Mouse (Mus musculus): ENCODE data around the gene Map3k12.
A peak's percentile ranks its signal among the peaks of the same experiment; 100 is the strongest.

Gene Map3k12

GRCm38 (mm10) chr15:102503447-102503846 is 13.4 kb downstream of the Map3k12 start, which contains the start of gene Gm10337:
Gene Gm10337, plus strand, starts transcription at chr15:102503722.
- no peak for DNase-seq (ENCODE audit: low spot score)

- DNase-seq (ENCODE audit: low spot score) = no peak
Observed at GRCm38 (mm10) chr15:102502254-102502840, 14.5 kb downstream of the Map3k12 start.

DNA sequence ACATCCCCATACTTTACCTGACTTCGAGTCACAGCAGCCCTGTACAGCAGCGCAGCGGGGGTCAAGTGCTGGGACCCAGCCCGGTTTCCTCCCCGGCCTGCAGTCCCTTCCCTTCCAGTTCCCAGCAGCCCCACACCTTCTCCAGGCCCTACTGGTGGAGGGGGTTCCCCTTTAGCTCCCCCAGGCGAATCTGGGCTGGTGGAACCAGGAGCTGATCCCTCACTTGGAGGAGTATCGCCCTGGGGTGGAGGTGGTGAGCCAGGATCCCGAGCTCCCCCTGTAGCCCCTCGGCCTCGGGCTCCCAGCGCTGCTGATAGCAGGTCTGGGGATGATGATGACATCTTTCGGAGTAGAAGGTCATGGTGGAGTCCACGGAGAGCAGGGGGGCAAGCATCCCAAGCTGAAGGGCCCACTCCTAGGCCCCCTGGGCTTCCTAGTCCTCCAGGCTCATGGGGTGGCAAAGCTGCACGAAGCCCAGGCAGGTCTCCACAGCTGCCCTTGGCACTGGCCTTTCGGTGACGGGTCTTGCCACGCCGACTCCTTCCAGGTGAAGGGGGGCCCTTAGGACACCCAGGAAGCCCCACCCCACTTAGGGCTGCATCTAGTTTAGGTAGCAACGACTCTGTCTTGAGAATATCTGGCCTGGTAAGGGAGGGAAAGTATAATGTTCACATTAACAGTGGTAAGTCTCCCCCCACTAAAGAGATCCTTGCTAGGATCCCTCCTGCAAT is 15.6 kb downstream of the Map3k12 start:
- no peak for DNase-seq (ENCODE audit: low spot score)

DNA sequence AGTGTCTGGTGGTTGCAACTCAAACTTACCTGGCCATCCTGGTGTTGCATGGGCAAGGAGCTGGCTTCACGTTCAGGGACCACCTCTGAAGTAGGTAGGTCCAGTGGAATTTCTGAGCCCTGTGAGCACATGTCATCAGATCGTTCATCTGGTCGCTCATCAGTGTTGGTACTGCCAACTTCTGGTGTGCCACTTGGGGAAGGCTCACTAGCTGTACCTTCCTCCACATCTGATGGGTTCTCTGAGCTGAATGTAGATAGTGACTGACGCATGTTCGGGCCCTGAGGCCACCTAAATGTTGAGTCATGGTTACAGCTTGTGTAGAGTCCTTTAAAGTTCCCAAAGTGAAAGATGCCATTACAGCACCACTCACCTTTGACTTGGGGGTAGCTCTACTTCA is 16.4 kb downstream of the Map3k12 start:
- no peak for DNase-seq (ENCODE audit: low spot score)

DNA sequence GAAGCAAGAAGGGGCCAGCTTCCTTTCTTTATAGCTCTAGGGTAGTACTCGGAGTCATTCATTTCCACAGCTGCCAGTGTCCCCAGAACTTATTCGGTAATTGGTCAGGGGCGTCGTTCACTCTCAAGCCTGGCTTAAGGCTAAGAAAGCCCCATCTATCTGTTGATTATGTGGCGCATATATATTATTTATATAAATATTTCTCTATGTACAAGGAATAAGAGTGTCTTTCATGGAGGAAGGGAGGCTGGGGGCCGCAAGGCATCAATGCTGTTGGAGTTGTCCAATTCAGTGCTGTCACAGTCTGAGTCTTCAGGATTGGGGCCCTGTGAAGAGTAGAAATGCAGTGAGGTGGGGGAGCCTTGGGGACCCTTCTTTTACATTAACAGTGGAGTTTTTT is 17.0 kb downstream of the Map3k12 start:
- no peak for DNase-seq (ENCODE audit: low spot score)

GRCm38 (mm10) chr15:102499370-102499769 is 17.5 kb downstream of the Map3k12 start:
- DNase-seq (ENCODE audit: low spot score) = no peak

DNA sequence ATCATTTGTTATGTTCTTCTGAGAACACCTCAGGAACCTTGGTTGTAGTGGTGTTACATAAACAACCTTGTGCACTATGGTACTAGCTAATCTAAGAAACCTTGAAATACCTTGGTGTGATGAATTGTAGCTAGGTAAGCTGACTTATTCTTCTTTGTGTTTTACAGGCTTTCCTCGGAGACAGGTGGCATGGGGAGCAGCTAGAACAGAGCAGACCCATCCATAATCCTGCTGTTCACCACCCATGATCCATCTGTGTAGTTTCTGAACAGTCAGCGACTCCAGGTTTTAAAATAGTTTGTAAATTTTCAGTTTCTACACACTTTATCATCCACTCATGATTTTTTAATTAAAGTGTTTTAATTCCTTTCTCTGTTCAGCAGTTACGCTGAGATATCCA is 18.5 kb downstream of the Map3k12 start:
- no peak for DNase-seq (ENCODE audit: low spot score)

- no peak for DNase-seq (ENCODE audit: low spot score)
Observed at GRCm38 (mm10) chr15:102487664-102488063, 29.2 kb downstream of the Map3k12 start.

- DNase-seq (ENCODE audit: low spot score) = no peak
Observed at GRCm38 (mm10) chr15:102485853-102486252, 31.0 kb downstream of the Map3k12 start.

DNA sequence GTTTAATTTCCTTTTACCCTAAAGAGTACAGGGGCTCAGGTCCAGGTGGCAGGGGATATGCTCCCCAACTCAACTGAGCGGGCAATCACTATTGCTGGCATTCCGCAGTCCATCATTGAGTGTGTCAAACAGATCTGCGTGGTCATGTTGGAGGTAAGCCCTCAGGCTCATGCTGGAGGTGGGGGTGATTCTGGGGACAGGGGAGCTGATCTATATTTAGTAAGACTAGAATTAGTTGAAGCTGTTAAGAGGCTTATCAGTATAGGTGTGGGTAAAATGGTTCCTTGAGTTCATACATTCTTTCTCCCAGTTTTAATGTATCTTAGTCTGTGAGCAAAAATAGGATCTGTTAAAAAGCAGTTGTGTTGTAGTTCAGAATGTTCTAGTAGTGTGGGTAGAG is 33.7 kb downstream of the Map3k12 start:
- DNase-seq (ENCODE audit: low spot score) = no peak

DNA sequence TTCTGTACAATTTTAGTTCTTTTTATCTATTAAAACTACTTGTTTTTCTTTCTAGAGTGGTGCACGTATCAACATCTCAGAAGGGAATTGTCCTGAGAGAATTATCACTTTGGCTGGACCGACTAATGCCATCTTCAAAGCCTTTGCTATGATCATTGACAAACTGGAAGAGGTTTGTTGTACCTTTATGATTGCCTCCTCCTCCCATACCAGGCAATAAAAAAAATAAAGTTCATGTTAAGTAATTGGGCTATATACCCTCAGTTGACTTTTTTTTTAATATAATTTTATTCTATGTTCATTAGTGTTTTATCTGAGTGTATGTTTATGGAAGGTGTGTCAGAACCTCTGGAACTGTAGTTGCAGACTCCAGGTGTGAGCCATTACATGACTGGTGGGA is 42.3 kb downstream of the Map3k12 start:
- no peak for DNase-seq (ENCODE audit: low spot score)

DNA sequence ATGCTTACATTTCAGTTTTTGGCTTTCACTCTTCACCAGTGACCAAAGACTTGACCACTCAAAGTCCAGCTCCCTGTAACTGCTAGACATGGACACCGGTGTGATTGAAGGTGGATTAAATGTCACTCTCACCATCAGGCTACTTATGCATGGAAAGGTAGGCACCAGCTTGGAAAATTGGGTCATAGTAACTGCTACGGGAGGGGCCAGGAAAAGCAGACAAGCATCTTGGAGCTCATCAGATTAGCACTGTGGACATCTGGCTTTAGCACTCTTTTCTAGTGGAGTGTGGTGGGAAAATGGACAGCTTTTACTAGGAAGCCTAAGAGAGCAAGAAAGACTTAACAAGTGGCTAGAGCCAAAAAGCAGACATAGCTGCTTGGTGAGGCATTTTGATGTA is 43.6 kb downstream of the Map3k12 start:
- no peak for DNase-seq (ENCODE audit: low spot score)

- DNase-seq (ENCODE audit: low spot score) = no peak
Observed at GRCm38 (mm10) chr15:102471727-102472126, 45.1 kb downstream of the Map3k12 start.

DNA sequence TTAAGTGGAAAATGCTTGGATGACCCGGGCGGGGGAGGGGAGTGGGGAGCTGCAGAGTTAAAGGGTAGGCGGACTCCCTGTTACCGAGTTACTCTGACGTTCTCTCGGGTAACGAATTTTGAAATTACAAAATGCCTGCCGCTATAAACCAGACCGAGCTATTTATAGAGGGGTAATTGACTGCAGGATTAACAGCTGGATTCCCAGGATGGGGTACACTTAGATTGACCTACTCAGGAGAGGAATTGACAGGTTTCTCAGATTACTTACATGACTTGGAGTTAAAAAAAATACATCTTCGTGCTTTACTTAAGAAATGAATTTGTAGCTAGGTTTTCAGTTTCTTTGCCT is 45.6 kb downstream of the Map3k12 start:
- DNase-seq (ENCODE audit: low spot score) = no peak

DNA sequence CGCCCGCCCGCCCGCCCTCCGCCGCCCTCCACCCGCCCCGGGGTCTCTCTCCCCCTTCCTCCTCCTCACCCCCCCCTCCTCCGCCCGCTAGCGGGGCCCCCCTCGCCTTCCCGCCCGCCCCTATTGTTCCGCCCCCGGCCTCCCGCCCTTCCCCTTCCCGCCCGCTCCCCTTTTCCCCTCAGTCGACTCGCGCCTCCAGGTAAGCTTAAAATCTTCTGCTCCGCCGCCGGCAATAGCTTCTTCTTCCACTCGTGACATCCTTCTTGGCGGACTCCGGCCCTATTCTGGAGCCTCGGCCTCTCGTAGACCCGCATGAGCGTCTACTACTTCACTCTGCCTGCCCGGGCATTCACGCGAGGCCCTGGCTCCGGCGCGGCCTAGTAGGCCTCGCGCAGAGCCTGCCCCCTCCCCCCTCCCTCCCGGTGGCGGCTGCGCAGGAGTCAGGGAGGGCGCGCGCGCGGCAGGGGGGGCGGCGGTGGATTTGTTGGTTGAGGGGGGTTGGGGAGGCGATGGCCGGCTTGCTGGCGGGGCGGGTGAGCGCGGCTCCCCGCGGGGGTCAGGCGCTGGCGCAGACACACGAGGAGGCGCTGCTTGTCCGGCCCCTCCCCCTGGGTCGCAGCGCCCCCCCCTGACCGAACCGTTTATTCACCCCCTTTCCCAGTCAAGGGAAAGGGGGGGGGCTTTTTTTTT is 46.1 kb downstream of the Map3k12 start:
- DNase-seq (ENCODE audit: low spot score) = peak; percentile 62

DNA sequence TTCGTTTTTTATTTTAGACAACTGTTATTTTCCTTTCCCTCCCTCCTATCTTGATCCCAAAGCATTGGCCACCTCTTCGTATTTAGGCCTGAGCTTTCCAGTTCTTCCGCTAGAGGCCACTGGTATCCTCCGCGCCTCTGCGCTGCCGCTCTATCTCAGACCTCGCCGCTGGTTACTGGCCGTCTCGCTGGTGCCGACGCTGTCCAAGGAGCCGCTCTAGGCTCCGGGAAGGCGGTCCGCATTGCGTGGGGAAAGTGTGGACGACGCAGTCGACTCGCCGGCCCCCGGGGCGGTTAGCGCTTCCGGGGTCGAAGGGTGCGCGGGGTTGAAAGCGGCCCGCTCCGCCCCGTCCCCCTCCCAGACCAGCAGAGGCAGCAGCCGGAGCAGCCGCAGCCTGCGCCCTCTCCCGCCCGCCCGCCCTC is 46.7 kb downstream of the Map3k12 start, which contains the start of gene Pcbp2:
TSS of gene Pcbp2 (plus strand) at position 357 of the 422 bp plus-strand sequence.
- DNase-seq (ENCODE audit: low spot score) = peak; percentile 91

DNA sequence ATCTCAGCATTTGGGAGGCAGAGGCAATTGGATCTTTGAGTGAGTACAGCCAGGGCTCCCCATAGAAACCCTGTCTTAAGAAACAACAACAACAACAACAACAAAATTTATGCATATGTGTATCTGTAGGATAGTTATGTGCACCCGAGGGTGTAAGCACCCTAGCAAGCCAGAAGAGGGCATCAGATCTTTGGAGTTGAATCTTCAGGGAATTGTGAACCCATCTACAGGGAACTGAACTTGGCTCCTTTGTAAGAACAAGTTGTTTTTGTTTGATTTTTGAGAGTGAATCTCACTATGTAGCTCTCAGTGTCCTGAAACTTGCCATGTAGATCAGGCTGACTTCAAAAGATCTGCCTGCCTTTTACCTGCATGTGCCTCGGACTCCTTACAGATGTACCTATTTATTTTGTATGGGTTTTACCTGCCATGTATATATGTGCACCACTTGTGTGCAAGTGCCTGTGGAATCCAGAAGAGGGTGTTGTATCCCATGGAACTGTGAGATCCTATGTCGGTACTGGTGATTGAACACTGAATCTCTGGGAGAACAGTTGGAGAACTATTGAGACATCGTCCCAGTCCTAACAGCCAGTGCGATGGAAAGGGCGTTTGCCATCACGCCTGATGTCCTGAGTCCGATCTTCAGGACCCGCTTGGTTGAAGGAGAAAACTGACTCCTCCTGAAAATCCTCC is 48.0 kb downstream of the Map3k12 start:
- no peak for DNase-seq (ENCODE audit: low spot score)

- DNase-seq (ENCODE audit: low spot score) = no peak
Observed at GRCm38 (mm10) chr15:102463666-102464065, 53.2 kb downstream of the Map3k12 start.

DNA sequence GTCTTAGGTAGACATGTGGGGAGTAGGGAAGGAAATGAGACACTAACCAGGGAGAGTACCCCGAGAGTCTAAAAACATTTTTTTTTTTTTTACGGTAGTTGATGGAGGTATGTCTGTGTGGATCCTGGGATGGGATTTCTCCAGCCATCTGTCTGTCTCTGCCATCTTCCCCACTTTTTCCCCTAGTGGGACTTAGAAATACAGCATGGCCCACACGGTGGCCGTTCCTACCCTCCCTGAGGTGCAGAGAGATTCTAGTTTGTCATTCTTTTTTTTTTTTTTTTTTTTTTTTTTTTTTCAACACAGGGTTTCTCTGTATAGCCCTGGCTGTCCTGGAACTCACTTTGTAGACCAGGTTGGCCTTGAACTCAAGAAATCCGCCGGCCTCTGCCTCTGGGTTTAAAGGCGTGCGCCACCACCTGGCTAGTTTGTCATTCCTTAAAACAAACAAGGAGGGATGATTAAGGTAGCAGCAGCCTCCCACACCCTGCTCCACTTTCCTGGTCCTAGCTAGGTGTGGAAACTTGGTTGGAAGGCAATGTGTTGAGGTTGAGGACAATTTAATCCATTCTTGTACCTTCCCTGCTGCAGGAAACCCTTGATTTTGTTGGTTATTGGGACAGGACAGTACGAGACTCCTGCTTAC is 55.3 kb downstream of the Map3k12 start:
- DNase-seq (ENCODE audit: low spot score) = no peak

DNA sequence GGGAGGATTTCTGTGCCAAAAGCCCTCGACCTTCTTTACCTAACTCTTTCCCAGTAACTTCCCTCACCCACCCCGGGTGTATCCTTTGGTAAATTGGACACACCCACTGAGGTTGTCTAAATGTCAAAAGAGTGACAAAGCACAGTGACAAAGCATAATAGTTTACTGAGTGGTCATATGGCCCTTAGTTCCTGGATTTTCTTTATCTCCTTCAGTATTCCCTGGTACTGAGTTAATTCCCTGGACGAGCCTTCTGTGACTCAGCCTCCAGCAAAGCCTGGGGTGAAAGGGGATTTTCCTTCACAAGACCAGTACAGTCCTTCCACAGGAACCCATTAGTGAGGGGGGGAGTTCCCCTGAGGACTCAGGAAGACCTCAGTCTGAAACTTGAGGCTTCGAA is 55.9 kb downstream of the Map3k12 start:
- no peak for DNase-seq (ENCODE audit: low spot score)

GRCm38 (mm10) chr15:102460409-102460808 is 56.5 kb downstream of the Map3k12 start:
- DNase-seq (ENCODE audit: low spot score) = no peak

GRCm38 (mm10) chr15:102459847-102460246 is 57.0 kb downstream of the Map3k12 start:
- no peak for DNase-seq (ENCODE audit: low spot score)
